Mouse (Mus musculus): Measurements from ENCODE around the gene Amh. TPM values are rescaled to one million over a fixed set of nuclear protein-coding genes. Genes with fewer than 3 reads are reported as not detected.

Amh gene
- total and polyA plus RNA-seq, 2 experiments from 2014 or later: 0.18 to 4.0 TPM

GRCm38 (mm10) chr10:80798150-80799006, 6.7 kb upstream of the Amh start, which contains the start of the genes Sf3a2 and Plekhj1:
Sf3a2 (plus strand) TSS chr10:80798198.
Plekhj1 (minus strand) TSS chr10:80798626.
- H3K4me1 ChIP-seq (ENCODE audit: control insufficient read depth, insufficient read depth): peaks cover 22% of the 10 kb centered on the region
- ATAC-seq (ENCODE audit: insufficient read depth, low read depth): peak; percentile 93
- TF ChIP-seq CTCF (IDR thresholded peaks at IDR 0.05; ENCODE audit: low read depth): no peak
- no peak; the same call in 1 of the 2 replicates for TF ChIP-seq EP300 (IDR thresholded peaks at IDR 0.05; ENCODE audit: low read depth)
- H3K27ac ChIP-seq (ENCODE audit: low read depth): peak within 1 kb of the TSS; percentile 98
- under 1% methylated on average over 103 of the region's 104 CpGs for WGBS
- H3K9ac ChIP-seq (replicated peaks; ENCODE audit: low read depth, low read length): peak within 1 kb of the TSS; percentile 96
- peak within 1 kb of the TSS; percentile 96 for H3K4me2 ChIP-seq (ENCODE audit: low read depth, low read length)
- DNase-seq (ENCODE audit: low spot score): peak; percentile 98
- no peaks in the 10 kb centered on the region for H3K27me3 ChIP-seq (ENCODE audit: control insufficient read depth, insufficient read depth, low read length)
- no peaks in the 10 kb centered on the region for H3K9me3 ChIP-seq (replicated peaks; ENCODE audit: control insufficient read depth, low read length)
- peaks cover 54% of the 10 kb centered on the region for H3K36me3 ChIP-seq (replicated peaks; ENCODE audit: control insufficient read depth, insufficient read depth, low read length)
- peak within 1 kb of the TSS; percentile 90 for H3K4me3 ChIP-seq (ENCODE audit: low read depth, low read length)

- WGBS: 2% methylated on average over 18 of the region's 18 CpGs
- H3K9ac ChIP-seq (replicated peaks; ENCODE audit: low read depth, low read length): peak overlapping the region; percentile 96
- TF ChIP-seq EP300 (IDR thresholded peaks at IDR 0.05; ENCODE audit: low read depth) (no peak), CTCF (IDR thresholded peaks at IDR 0.05; ENCODE audit: low read depth) (no peak)
- H3K27me3 ChIP-seq (ENCODE audit: control insufficient read depth, insufficient read depth, low read length): no peaks in the 10 kb centered on the region
- ATAC-seq (ENCODE audit: insufficient read depth, low read depth) (no peak), DNase-seq (ENCODE audit: low spot score) (peak; percentile 21)
- peaks cover 54% of the 10 kb centered on the region for H3K36me3 ChIP-seq (replicated peaks; ENCODE audit: control insufficient read depth, insufficient read depth, low read length)
- peak overlapping the region; percentile 98 for H3K27ac ChIP-seq (ENCODE audit: low read depth)
- no peaks in the 10 kb centered on the region for H3K9me3 ChIP-seq (replicated peaks; ENCODE audit: control insufficient read depth, low read length)
- peak overlapping the region; percentile 90 for H3K4me3 ChIP-seq (ENCODE audit: low read depth, low read length)
- peak overlapping the region; percentile 96 for H3K4me2 ChIP-seq (ENCODE audit: low read depth, low read length)
- peaks cover 22% of the 10 kb centered on the region for H3K4me1 ChIP-seq (ENCODE audit: control insufficient read depth, insufficient read depth)
Measured at GRCm38 (mm10) chr10:80799070-80799566, 5.9 kb upstream of the Amh start.

- 91% methylated on average over 10 of the region's 10 CpGs for WGBS
- H3K36me3 ChIP-seq (replicated peaks; ENCODE audit: control insufficient read depth, insufficient read depth, low read length): peaks cover 39% of the 10 kb centered on the region
Measured at GRCm38 (mm10) chr10:80802204-80802912, 2.7 kb upstream of the Amh start.

GRCm38 (mm10) chr10:80802996-80803395, 2.0 kb upstream of the Amh start:
- Histone ChIP-seq H3K4me1 (ENCODE audit: control insufficient read depth, insufficient read depth) (peaks cover 22% of the 10 kb centered on the region), H3K36me3 (replicated peaks; ENCODE audit: control insufficient read depth, insufficient read depth, low read length) (peaks cover 39% of the 10 kb centered on the region), H3K4me3 (ENCODE audit: low read depth, low read length) (no peak overlapping the region), H3K9me3 (replicated peaks; ENCODE audit: control insufficient read depth, low read length) (no peaks in the 10 kb centered on the region), H3K27me3 (ENCODE audit: control insufficient read depth, insufficient read depth, low read length) (no peaks in the 10 kb centered on the region), H3K4me2 (ENCODE audit: low read depth, low read length) (no peak overlapping the region), H3K9ac (replicated peaks; ENCODE audit: low read depth, low read length) (no peak overlapping the region), H3K27ac (ENCODE audit: low read depth) (no peak overlapping the region)
- no peak for ATAC-seq (ENCODE audit: insufficient read depth, low read depth)
- 61% methylated on average over 3 of the region's 3 CpGs for WGBS
- no peak for DNase-seq (ENCODE audit: low spot score)
- TF ChIP-seq CTCF (IDR thresholded peaks at IDR 0.05; ENCODE audit: low read depth) (no peak), EP300 (IDR thresholded peaks at IDR 0.05; ENCODE audit: low read depth) (no peak)

More at GRCm38 (mm10) chr10:80802204-80802912, 2.7 kb upstream of the Amh start:
- TF ChIP-seq CTCF (IDR thresholded peaks at IDR 0.05; ENCODE audit: low read depth) (no peak), EP300 (IDR thresholded peaks at IDR 0.05; ENCODE audit: low read depth) (no peak)
- Histone ChIP-seq H3K4me2 (ENCODE audit: low read depth, low read length) (no peak overlapping the region), H3K27me3 (ENCODE audit: control insufficient read depth, insufficient read depth, low read length) (no peaks in the 10 kb centered on the region), H3K4me1 (ENCODE audit: control insufficient read depth, insufficient read depth) (peaks cover 21% of the 10 kb centered on the region), H3K9me3 (replicated peaks; ENCODE audit: control insufficient read depth, low read length) (no peaks in the 10 kb centered on the region), H3K4me3 (ENCODE audit: low read depth, low read length) (no peak overlapping the region), H3K27ac (ENCODE audit: low read depth) (no peak overlapping the region), H3K9ac (replicated peaks; ENCODE audit: low read depth, low read length) (no peak overlapping the region)
- no peak for ATAC-seq (ENCODE audit: insufficient read depth, low read depth)
- DNase-seq (ENCODE audit: low spot score): no peak

- no peak overlapping the region; the same call in 1 of the 2 replicates for H3K9ac ChIP-seq (replicated peaks; ENCODE audit: low read depth, low read length)
- no peaks in the 10 kb centered on the region for H3K9me3 ChIP-seq (replicated peaks; ENCODE audit: control insufficient read depth, low read length)
- no peaks in the 10 kb centered on the region for H3K27me3 ChIP-seq (ENCODE audit: control insufficient read depth, insufficient read depth, low read length)
- H3K4me2 ChIP-seq (ENCODE audit: low read depth, low read length): no peak overlapping the region
- no peak overlapping the region for H3K4me3 ChIP-seq (ENCODE audit: low read depth, low read length)
- peaks cover 33% of the 10 kb centered on the region for H3K4me1 ChIP-seq (ENCODE audit: control insufficient read depth, insufficient read depth)
- H3K27ac ChIP-seq (ENCODE audit: low read depth): no peak overlapping the region
- TF ChIP-seq EP300 (IDR thresholded peaks at IDR 0.05; ENCODE audit: low read depth) (no peak), CTCF (IDR thresholded peaks at IDR 0.05; ENCODE audit: low read depth) (no peak)
- WGBS: 95% methylated on average over 2 of the region's 2 CpGs
- no peak for ATAC-seq (ENCODE audit: insufficient read depth, low read depth)
- no peak for DNase-seq (ENCODE audit: low spot score)
- peaks cover 39% of the 10 kb centered on the region for H3K36me3 ChIP-seq (replicated peaks; ENCODE audit: control insufficient read depth, insufficient read depth, low read length)
Measured at GRCm38 (mm10) chr10:80804340-80804739, 703 bp upstream of the Amh start.

All from heart, postnatal 0 days (tissue).